Mouse (Mus musculus) stomach, embryonic 14.5 days (tissue): ENCODE measurements around the gene Zbtb22. TPM values are rescaled to one million over a fixed set of nuclear protein-coding genes. Genes with fewer than 3 reads are reported as not detected.

Source experiments
- ATAC-seq: fragments of 200-750 bp; cut with Nextera tagmentation; 2 replicates; pipeline ENCODE4 v1.8.0; 2017; ENCODE audit warnings: low read depth, moderate TSS enrichment; ENCODE audit not compliant: insufficient number of reproducible peaks, insufficient read depth, low FRiP score
- H3K27ac ChIP-seq: fragments of 300-500 bp; sonication (generic); 2 replicates; pipeline ENCODE4 v1.5.1; 2014; ENCODE audit warnings: mild to moderate bottlenecking, low read length, moderate library complexity, mixed read lengths
- H3K27me3 ChIP-seq: fragments of 300-500 bp; sonication (generic); 2 replicates; pipeline ENCODE4 v1.6.1; 2014; ENCODE audit warnings: low read length, control low read depth, mixed read lengths; ENCODE audit not compliant: control insufficient read depth, insufficient read depth
- H3K36me3 ChIP-seq: fragments of 300-500 bp; sonication (generic); 2 replicates; pipeline ENCODE4 v1.6.1; 2014; ENCODE audit warnings: mild to moderate bottlenecking, control low read depth, low read length, moderate library complexity, mixed read lengths; ENCODE audit not compliant: control insufficient read depth, insufficient read depth
- H3K4me1 ChIP-seq: fragments of 300-500 bp; sonication (generic); 2 replicates; pipeline ENCODE4 v1.6.1; 2014; ENCODE audit warnings: low read length, control low read depth, mixed read lengths; ENCODE audit not compliant: control insufficient read depth, insufficient read depth
- H3K4me2 ChIP-seq: fragments of 300-500 bp; sonication (generic); replicated peaks from 2 replicates; pipeline ENCODE4 v1.6.1; 2014; ENCODE audit warnings: low read depth, low read length, control low read depth
- H3K4me3 ChIP-seq: fragments of 300-500 bp; sonication (generic); 2 replicates; pipeline ENCODE4 v1.5.1; 2014; ENCODE audit warnings: low read depth, low read length, control low read depth
- H3K9ac ChIP-seq: fragments of 300-500 bp; sonication (generic); replicated peaks from 2 replicates; pipeline ENCODE4 v1.6.1; 2014; ENCODE audit warnings: low read depth, mild to moderate bottlenecking, control low read depth, low read length, moderate library complexity, mixed read lengths
- H3K9me3 ChIP-seq: fragments of 300-500 bp; sonication (generic); 2 replicates; pipeline ENCODE4 v1.6.1; 2016; ENCODE audit warnings: low read depth, low read length, control low read depth; ENCODE audit not compliant: control insufficient read depth
- WGBS: fragments of 180-500 bp; shearing (Covaris S2); extraction: QIAGEN DNeasy Blood & Tissue Kit; methylation state at CpG from one replicate; pipeline ENCODE4 v1.1.7; 2014; 5-methylcytosine and 5-hydroxymethylcytosine counted together
- microRNA-seq: library from miRNA; unstranded; fragments of <30 nt; microRNA quantifications from one replicate; pipeline ENCODE4, GENCODE M21; 2016
- polyA plus RNA-seq: library from polyadenylated mRNA; unstranded; fragments of >200 nt; fragmentation: Nextera tagmentation; extraction: Ambion mirVana; gene quantifications from 2 replicates; pipeline ENCODE4 v1.2.1, GENCODE M21; 2014

Gene Zbtb22
- polyA plus RNA-seq, 1 experiment from 2014 or later: 9.4 TPM

DNA sequence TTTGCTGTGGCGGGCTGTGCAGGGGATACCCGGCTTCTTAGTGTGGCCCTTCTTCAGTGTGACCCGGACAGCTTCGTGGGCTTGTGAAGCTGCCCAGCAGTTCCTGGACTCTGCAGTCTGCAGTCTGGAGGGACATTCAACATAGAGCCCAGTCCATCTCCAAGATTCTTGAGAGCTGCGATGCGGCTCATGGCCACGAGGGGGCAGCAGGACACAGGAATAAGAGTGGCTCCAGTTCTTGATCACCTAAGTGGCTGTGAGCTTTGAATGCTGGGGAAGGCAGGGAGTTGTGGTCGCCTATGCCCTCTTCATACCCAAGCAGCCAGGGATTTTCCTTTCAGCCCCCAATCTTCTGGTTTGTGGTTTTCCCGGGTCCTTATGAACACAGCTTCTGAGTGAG, 52.8 kb downstream of the Zbtb22 start:
- no peaks in the 10 kb centered on the region for H3K9me3 ChIP-seq
- 3% methylated on average over 9 of the region's 9 CpGs for WGBS

More for the DNA sequence above, 52.8 kb downstream of the Zbtb22 start:
- Histone ChIP-seq H3K27ac (no peak overlapping the region), H3K9ac (no peak overlapping the region), H3K4me3 (no peak overlapping the region), H3K4me2 (no peak overlapping the region), H3K4me1 (no peaks in the 10 kb centered on the region), H3K27me3 (no peaks in the 10 kb centered on the region), H3K36me3 (peaks cover 5% of the 10 kb centered on the region; the same call in 1 of the 2 replicates)
- ATAC-seq: no peak

Small RNAs within 50 kb of the gene (microRNA-seq; reads per million reads assigned to microRNA genes)
- gene Gm27740: not detected

Other genes with a start within 250 kb of the Zbtb22 start
- gene Hnrnpm, start 229.0 kb upstream of the Zbtb22 start, polyA plus RNA-seq: 313 and 333 TPM in 2 replicates
- gene March2, start 197.2 kb upstream of the Zbtb22 start, polyA plus RNA-seq: 42.8 and 49.3 TPM in 2 replicates
- gene Rab11b, start 155.4 kb upstream of the Zbtb22 start, polyA plus RNA-seq: 255 and 296 TPM in 2 replicates
- gene Angptl4, start 134.1 kb upstream of the Zbtb22 start, polyA plus RNA-seq: 22.5 and 25.1 TPM in 2 replicates
- gene Kank3, start 105.4 kb upstream of the Zbtb22 start, polyA plus RNA-seq: 32.5 and 33.5 TPM in 2 replicates
- 1,306 and 1,470 TPM in 2 replicates for gene Rps28, start 91.3 kb upstream of the Zbtb22 start, polyA plus RNA-seq
- 471 and 592 TPM in 2 replicates for gene Ndufa7, start 91.3 kb upstream of the Zbtb22 start, polyA plus RNA-seq
- gene Cd320, start 72.8 kb upstream of the Zbtb22 start, polyA plus RNA-seq: 75.6 and 79.6 TPM in 2 replicates
- not detected in 2 replicates for gene Gm7029, start 42.1 kb upstream of the Zbtb22 start, polyA plus RNA-seq
- gene Kifc1, start 25.2 kb upstream of the Zbtb22 start, polyA plus RNA-seq: 6.8 TPM in 2 replicates
- gene Platr17, start 10.8 kb upstream of the Zbtb22 start, polyA plus RNA-seq: 0.54 and 1.00 TPM in 2 replicates
- gene Daxx, start 6.5 kb upstream of the Zbtb22 start, polyA plus RNA-seq: 39.2 and 44.6 TPM in 2 replicates
- 45.3 and 47.9 TPM in 2 replicates for gene Tapbp, start within 50 bp of the Zbtb22 start, polyA plus RNA-seq
- gene Rgl2, start 13.6 kb downstream of the Zbtb22 start, polyA plus RNA-seq: 38.4 and 39.8 TPM in 2 replicates
- 141 and 152 TPM in 2 replicates for gene Pfdn6, start 24.4 kb downstream of the Zbtb22 start, polyA plus RNA-seq
- 19.0 and 23.0 TPM in 2 replicates for gene Wdr46, start 24.8 kb downstream of the Zbtb22 start, polyA plus RNA-seq
- 2.8 and 2.9 TPM in 2 replicates for gene B3galt4, start 35.6 kb downstream of the Zbtb22 start, polyA plus RNA-seq
- gene Vps52, start 39.9 kb downstream of the Zbtb22 start, polyA plus RNA-seq: 31.5 and 34.8 TPM in 2 replicates
- gene Rps18, start 40.1 kb downstream of the Zbtb22 start, polyA plus RNA-seq: 2,047 and 2,164 TPM in 2 replicates
- 38.3 and 38.8 TPM in 2 replicates for gene H2-K1, start 84.4 kb downstream of the Zbtb22 start, polyA plus RNA-seq
- 7.5 and 8.6 TPM in 2 replicates for gene Ring1, start 108.8 kb downstream of the Zbtb22 start, polyA plus RNA-seq
- 41.7 and 44.9 TPM in 2 replicates for gene H2-Ke6, start 112.2 kb downstream of the Zbtb22 start, polyA plus RNA-seq
- 81.3 and 91.7 TPM in 2 replicates for gene Slc39a7, start 115.8 kb downstream of the Zbtb22 start, polyA plus RNA-seq
- 21.7 and 22.4 TPM in 2 replicates for gene Rxrb, start 115.9 kb downstream of the Zbtb22 start, polyA plus RNA-seq
- gene Col11a2, start 123.5 kb downstream of the Zbtb22 start, polyA plus RNA-seq: 0.32 and 1.2 TPM in 2 replicates
- 0.65 and 1.1 TPM in 2 replicates for gene H2-Oa, start 176.4 kb downstream of the Zbtb22 start, polyA plus RNA-seq
- gene H2-DMa, start 203.6 kb downstream of the Zbtb22 start, polyA plus RNA-seq: 11.9 and 15.1 TPM in 2 replicates
- 150 and 152 TPM in 2 replicates for gene Brd2, start 206.7 kb downstream of the Zbtb22 start, polyA plus RNA-seq
- 0.35 and 0.38 TPM in 2 replicates for gene H2-DMb2, start 227.4 kb downstream of the Zbtb22 start, polyA plus RNA-seq
- gene H2-DMb1, start 237.2 kb downstream of the Zbtb22 start, polyA plus RNA-seq: 1.4 and 1.6 TPM in 2 replicates